Mouse (Mus musculus) neural tube, embryonic 11.5 days (tissue): ENCODE results near the gene Bpifb9b. TPM values are rescaled to one million over a fixed set of nuclear protein-coding genes. Genes with fewer than 3 reads are reported as not detected.

Source experiments
- polyA plus RNA-seq: library from polyadenylated mRNA; unstranded; fragments of >200 nt; fragmentation: Nextera tagmentation; extraction: Ambion mirVana; gene quantifications from 2 replicates; pipeline ENCODE4 v1.2.1, GENCODE M21; 2014

Gene Bpifb9b
- polyA plus RNA-seq, 1 experiment from 2014 or later = not detected

Other genes starting within 250 kb of the Bpifb9b start
- not detected in 2 replicates for gene Bpifa3, start 176.9 kb upstream of the Bpifb9b start, polyA plus RNA-seq
- gene Bpifa1, start 164.3 kb upstream of the Bpifb9b start, polyA plus RNA-seq = not detected in 2 replicates
- gene Bpifa5, start 144.6 kb upstream of the Bpifb9b start, polyA plus RNA-seq = not detected in 2 replicates
- gene Bpifb1, start 116.4 kb upstream of the Bpifb9b start, polyA plus RNA-seq = not detected in 2 replicates
- 0.15 TPM in 1 of 2 replicates, not detected in the other for gene Bpifb5, start 83.5 kb upstream of the Bpifb9b start, polyA plus RNA-seq
- gene Bpifb9a, start 49.4 kb upstream of the Bpifb9b start, polyA plus RNA-seq = not detected in 2 replicates
- gene Cdk5rap1, start 65.8 kb downstream of the Bpifb9b start, polyA plus RNA-seq = 15.8 and 16.0 TPM in 2 replicates
- 2.8 TPM in 2 replicates for gene Snta1, start 100.9 kb downstream of the Bpifb9b start, polyA plus RNA-seq
- gene Cbfa2t2, start 129.3 kb downstream of the Bpifb9b start, polyA plus RNA-seq = 62.6 and 63.6 TPM in 2 replicates
- gene 1700003F12Rik, start 239.9 kb downstream of the Bpifb9b start, polyA plus RNA-seq = 1.5 and 2.6 TPM in 2 replicates
- gene Actl10, start 244.5 kb downstream of the Bpifb9b start, polyA plus RNA-seq = 0.20 and 0.42 TPM in 2 replicates